Mouse (Mus musculus) C2C12 (cell line): ENCODE results near the gene Mthfsd.

Experiments
- CEBPB ChIP-seq: IDR thresholded peaks from one replicate; pipeline ENCODE4 v1.6.1; 2011; ENCODE audit warnings: low read depth, mild to moderate bottlenecking, control low read depth, moderate library complexity
- CTCF ChIP-seq: IDR thresholded peaks from one replicate; pipeline ENCODE4 v1.5.1; 2011; ENCODE audit not compliant: control insufficient read depth, insufficient read depth, insufficient read length
- FOSL1 ChIP-seq: IDR thresholded peaks from one replicate; pipeline ENCODE4 v1.8.0; 2011; ENCODE audit warnings: mild to moderate bottlenecking, low read length; ENCODE audit not compliant: poor library complexity, insufficient read depth, severe bottlenecking
- MAX ChIP-seq: IDR thresholded peaks from one replicate; pipeline ENCODE4 v1.6.1; 2011; ENCODE audit warnings: mild to moderate bottlenecking, control low read depth
- MYOG ChIP-seq: IDR thresholded peaks from one replicate; pipeline ENCODE4 v1.6.1; 2011; ENCODE audit not compliant: control insufficient read depth, insufficient read length; ENCODE audit errors: extremely low read depth

GRCm38 (mm10) chr8:121148573-121149083 is 40.4 kb upstream of the Mthfsd start:
- no peak for TF ChIP-seq CTCF
- TF ChIP-seq FOSL1, result no peak
- TF ChIP-seq MAX, result no peak
- no peak for TF ChIP-seq CEBPB
- no peak for TF ChIP-seq MYOG
